Mouse (Mus musculus) spleen, postnatal 14 days (tissue): ENCODE results near the gene Nxn.

ENCODE experiments used
- DNase-seq, 2 experiments: peaks; one replicate each; pipeline ENCODE4 v3.0.0; 2021 to 2022; ENCODE audit warnings: low spot score in 2 of 2

The Nxn gene

DNA sequence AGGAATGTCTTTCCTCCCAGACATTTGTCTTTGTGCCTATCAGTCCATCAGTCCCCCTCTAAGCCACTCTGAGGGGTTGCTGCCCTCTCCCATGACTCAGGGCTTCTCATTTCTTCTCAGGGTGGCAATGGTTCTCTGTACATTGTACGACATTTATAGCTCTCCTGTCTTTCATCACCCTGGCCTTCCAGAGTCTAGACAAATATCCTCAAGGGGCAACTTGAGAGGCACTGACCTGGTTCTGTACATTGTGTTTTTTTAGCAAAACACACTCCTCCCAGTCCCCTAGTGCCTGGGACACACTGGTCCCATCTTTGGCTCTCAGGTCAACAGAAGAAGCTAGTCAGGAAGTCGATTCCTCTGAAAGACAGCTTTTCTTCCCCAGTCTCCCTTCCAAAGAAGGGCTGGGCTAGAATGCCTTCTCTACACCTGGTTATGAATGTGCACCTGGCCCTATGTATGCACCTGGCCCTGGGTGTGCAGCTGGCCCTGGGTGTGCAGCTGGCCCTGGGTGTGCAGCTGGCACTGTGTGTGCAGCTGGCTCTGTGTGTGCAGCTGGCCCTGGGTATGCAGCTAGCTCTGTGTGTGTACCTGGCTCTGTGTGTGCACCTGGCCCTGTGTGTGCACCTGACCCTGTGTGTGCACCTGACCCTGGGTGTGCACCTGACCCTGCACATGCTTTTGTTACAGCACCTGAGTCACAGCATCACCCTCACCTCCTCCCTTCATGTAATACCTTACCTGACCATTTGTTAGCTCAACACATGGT is 70.2 kb downstream of the Nxn start:
- no peak for DNase-seq

DNA sequence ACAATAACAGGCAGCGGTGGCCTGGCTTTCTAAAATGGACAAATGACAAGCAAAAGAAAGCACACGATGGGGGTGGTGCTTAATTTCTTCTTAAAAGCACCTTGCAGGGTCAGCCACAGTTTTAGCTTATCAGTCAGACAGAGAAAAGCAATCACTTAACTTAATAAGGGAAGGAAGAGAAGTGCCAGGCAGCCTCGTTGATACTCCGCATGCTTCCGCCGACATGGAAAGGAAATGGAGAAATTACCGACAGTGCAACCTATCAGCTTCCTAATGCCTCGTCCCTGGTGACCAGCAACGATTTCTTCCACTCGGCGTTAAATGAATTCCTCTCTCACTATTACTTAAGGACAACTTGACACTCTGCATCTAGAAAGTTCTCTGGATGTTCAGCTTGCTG is 70.9 kb downstream of the Nxn start:
- DNase-seq = no peak

DNA sequence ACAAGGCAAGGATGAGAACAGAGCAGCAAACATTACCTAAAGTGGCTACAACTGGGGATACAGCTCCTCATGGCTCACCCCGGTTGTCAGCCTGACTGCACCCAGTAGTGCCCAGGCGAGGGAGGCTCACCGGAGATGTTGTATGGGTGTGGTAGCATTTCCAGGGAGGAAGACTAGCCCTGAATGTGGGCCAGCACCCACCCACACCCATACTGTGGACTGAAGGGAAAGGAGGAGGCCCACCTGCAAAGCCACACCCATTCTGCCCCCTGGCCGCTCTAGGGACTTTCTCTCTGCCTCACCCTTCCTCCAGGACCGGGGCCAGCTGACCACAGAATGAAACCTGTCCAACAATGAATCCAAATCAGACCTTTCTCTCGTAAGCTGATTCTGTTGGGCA is 72.3 kb downstream of the Nxn start:
- no peak for DNase-seq

DNA sequence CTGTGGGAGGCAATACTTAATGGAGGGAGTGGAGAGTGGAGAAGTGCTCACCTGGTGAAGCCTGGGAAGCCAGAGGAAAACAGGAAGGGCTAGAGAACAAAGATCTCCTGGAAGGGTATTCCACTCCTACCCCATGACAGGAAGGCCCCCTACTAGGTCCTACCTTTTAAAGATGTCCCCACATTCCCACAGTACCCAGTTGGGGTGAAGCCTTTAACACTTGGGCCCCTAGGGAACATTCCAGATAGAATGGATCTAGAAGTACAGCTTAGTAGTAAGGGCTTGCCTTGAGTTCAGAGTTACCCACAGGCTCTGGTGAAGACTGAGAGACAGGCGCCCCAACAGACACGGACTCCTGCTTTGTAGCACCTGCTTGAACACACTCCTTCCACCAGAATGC is 72.9 kb downstream of the Nxn start:
- no peak for DNase-seq

DNA sequence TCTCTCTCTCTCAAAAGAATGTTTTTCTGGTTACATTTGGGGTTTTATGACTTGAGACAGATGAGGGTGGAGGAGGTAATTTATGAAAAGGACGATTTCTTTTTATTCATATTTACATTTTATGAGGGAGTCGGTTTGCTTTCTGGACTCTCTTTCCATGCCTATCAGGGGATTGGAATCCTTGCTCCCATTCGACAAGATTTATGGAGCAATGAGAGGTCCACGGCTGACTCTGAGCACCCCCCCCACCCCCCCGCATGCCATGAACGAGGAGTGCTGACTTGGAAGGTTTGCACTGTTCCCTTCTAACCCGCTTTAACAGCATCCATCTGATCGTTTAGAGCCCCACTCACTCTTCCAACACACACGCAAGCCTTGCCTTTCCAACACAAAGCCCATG is 74.1 kb downstream of the Nxn start:
- DNase-seq = no peak

DNA sequence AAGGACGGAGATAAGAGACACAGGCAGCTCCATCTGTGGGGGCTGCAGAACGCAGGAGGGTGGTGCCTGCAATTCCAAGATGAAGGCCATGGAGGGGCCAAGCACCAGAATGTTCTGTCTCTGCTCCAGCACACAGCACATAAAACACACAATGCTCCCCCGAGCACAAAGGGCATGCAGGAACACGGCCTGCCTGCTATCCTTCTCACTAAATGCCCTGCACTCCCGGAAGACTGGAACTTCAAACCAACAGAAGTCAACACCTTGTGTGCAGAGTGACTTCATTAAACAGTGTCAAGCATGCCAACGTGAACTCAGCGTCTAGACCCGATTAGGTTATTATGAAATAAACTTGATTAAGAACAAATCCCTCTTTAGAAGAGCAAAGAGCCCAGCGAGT is 74.7 kb downstream of the Nxn start:
- no peak for DNase-seq

DNA sequence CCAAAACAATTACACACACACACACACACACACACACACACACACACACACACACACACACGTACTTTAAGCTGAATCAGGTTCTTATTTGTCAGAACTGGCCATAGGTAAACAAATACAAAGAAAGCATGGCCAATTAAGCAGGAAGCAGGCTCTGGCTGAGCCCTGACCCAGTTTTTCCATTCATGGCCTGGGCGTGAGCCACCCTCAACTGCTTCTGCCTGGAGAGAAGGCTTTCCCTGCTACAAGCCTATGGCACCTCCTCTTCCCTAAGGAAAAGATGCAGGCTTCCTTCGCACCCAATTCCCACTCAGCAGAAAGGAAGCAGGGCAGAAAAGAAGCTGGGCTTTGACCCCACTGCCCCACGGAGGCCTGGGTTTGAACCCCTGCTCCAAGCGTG is 76.0 kb downstream of the Nxn start:
- no peak for DNase-seq

DNA sequence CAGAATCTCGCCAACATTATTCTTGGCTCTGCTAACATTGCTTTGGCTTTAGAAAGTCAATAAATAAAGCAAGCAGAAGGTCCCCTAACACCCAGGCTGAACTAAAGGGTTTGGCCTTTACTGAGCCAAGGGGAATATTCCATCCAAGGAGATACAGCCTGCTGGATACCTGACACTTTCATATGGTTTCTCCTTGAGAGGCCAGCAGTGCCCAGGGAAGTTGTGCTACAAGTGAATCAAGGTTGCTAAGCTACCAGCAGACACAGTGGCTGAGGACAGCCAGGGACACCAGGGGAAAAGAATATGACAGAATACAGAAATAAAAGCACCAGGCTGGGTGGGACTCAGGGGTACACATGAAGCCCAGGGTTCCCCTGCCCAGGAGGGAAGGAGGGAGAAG is 76.9 kb downstream of the Nxn start:
- DNase-seq = no peak

DNA sequence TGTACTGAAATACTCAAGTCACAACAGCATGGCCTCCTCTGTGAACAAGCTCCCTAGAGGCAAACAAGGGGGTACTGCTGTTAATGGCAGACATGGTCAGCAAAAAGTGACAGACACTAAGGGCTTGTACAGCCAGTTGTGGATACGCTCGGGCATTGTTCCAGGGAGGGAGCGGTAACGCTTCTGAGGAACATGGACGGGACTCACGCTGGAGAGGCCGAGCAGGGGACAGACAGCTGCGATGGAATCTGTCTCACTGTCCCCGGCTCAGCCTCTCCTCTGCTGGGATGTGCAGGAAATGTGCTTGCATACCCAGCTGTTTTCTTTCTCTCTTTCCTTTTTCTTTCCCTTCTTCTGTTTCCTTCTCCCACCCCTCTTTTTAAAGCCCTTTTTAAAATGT is 78.5 kb downstream of the Nxn start:
- no peak for DNase-seq

DNA sequence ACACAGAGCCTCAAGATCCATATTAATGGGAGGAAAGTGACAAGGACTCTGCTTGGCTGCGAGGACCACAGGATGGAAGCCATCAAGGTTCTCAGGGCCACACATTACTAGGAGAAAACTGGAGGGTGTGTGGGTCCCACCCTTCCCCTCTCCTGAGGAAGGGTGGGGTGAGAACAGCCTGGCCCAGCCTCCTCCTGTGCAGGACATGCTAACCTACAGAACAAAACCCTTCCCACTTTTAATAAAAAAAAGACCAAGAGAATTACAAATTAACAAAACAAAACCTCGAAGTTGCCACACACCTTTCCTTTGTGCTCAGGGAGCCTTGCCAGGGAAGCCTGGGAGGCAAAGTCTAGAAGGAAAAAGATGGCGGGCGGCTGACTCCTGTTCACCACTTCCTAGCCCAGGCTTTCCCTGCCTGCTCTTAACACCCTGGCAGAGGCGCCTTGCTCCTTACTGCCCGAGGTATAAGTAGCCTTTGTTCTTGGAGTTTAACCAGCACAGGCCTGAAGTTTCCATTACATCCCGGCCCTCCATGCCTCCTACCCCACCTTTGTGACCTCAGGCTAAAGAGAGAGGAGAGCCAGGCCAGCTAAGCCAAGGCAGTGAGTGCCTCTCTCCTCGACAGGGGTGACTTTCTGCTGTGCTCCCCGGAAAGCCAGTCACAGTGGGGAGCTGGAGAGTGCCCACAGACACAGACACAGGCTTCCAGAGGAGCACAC is 79.1 kb downstream of the Nxn start:
- no peak for DNase-seq

DNA sequence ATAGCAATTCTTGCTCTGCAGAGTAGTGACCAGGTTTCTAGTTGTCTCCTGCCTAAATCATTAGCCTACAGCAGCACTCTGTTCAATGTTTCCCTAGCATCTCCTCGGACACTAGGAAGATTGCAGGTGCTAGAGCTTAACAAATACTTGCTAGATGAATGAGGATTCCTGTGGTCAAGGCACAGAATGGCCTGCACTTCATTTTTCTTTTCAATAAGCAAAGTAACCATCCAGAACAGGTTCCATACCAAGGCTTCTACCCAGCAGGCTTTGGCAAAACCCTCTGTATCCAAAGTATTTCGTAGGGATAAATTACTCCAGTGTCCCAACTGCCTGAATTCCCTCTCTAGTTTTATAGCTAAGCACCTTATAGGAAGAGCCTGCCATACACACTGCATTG is 81.0 kb downstream of the Nxn start:
- no peak for DNase-seq

DNA sequence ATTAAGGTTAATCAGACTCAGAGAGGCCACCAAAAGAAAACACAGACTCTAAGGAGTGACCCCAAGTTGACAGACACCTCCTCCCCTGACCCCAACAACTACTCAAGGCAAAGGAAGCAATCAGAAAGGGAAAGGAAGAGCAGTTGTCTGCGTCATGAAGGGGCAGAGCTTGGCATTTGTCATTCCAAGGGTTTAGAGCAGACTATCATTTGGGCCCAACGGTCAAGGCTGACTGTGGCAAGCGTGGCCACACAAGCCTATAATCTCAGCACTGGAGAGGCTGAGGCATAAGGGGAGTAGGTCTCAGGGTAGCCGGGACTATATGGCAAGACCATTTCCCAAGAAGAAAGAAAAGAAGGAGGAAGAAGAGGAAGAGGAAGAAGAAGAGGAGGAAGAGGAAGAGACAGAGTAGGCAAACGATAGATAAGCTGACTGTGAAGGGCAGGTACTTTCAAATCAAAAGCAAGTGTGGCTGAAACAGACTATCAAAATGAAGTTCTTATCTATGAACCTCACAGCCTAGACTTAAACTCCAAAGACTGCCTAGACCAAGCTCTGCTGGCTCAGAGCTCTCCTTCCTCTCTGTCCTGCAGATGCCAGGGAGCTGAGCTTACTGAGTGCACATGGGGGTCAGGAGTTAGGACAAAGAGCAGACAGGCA is 83.0 kb downstream of the Nxn start:
- no peak for DNase-seq

DNA sequence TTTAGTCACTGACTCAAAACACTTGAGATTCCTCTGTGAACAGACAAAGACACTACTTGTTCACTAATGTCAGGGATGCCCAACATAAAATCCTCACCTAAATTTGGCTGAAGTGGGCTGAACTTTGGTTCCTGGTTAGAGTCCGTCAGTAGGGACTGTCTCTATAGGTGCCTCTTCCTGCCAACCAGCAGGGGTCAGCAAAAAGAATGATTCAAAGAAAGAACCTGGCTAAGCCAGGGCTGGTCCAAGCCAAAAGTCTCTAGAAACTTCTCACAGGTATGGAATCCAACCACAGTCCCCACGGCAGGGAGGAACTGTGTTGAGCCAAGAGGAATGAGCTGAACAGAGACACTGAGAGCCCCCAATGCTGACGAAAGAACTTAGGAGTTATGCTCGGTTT is 84.2 kb downstream of the Nxn start:
- no peak for DNase-seq

DNA sequence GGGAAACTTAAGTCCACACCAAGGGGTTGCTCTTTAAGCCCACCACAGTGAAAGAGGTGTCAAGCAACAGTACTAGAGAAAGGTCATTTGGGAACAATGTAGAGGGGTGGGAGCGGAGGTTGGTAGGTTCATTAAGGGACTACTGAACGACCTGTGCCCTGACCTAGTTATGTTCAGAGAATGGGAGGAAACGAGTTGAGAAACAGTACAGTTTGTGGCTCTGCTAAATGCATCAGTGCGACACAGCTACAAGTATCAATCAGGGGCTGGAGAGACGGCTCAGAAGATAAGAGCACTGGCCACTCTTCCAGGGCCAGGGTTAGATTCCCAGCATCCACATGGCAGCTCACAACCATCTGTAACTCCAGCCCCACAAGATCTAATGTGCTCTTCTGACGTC is 84.8 kb downstream of the Nxn start:
- no peak for DNase-seq

DNA sequence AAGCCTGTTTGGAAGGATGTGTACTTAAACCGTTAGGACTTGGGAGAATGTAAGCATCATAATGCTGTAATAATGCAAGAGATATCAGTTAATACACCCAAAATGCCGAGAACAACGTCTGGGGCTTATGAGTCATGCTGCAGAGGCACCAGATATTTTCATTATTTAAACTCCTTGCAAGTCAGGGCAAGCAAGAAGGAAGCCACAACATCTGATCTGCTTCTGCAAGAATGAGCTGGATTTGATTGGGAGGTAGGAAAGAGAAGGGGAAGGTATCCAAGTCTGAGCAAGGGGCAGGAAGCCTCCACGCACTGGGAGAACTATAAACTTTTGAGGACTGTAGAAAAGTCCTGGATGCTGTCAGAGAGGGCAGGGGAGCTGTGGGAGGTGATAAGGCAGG is 86.1 kb downstream of the Nxn start:
- DNase-seq = no peak

DNA sequence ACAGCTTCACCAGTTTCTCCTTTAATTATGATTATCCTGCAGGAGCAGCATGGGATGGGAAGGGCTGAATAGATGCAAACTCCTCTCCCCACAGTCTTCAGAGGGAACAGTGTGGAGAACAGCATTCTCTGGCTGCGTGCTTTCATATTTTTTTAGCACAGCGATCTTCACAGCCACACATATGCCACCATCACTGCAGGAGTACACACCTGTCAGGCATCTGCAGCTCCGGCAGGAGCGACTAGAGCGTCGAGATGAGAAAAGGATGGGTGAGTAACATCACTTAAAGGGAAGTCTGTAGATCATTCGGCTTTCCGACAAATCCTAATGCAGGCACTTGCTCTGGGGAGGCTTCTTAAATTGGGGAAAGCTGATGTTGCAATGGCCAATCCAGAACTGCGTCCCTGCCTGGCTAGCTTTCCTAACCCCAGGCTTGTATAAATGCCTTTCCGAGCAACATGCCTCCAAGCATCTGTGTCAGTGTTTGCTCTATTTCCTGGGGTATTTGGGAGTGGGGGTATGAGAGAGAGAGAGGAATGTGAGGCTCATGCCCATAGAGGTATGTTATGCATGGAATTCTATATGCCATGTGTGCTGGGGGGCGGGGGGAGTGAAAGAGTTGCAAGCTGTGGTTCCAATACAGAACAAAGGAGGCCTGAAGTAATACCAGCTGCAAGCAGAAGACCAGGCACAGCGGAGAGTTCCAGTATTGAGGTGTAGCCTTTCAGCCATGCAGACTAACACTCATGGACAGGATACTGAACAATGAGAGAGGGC is 87.5 kb downstream of the Nxn start:
- DNase-seq = no peak

DNA sequence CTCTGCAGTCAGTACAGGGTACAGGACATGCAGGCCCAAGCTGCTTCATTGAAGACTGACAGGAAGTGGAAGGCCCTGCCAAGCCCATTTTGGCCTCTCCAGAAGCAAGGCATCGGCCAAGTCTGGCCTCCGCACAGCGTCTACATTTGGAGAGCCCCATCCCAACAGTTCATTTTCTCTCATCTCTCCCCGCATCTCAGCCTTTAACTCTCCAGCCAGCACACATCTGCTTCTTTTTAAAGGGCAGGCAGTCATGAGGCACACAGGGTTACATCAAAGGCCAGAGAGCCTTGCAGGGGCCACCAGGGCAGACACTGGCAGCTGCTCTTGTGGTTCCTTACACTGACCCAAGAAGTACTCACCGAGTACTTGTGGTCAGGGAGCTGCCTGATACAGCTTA is 89.1 kb downstream of the Nxn start:
- DNase-seq = no peak

DNA sequence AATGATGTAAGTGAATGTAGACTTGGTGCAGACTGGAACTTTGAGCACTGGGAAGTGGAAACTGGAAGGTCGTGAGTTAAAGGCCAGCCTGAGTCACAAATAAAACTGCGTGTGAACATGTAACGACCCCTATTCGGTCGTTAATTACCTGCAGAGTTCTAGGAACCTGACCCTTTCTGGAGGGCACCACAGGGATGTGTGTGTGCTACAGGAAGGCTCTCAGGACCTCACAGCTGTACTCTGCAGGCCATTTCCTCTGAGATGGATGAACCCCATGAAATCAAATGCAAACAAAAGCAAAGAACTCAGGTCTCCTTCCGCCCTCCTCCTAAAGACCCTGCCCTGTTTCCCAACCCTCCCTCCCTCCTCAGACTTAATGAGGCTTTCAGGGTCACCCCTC is 89.9 kb downstream of the Nxn start:
- DNase-seq = no peak

DNA sequence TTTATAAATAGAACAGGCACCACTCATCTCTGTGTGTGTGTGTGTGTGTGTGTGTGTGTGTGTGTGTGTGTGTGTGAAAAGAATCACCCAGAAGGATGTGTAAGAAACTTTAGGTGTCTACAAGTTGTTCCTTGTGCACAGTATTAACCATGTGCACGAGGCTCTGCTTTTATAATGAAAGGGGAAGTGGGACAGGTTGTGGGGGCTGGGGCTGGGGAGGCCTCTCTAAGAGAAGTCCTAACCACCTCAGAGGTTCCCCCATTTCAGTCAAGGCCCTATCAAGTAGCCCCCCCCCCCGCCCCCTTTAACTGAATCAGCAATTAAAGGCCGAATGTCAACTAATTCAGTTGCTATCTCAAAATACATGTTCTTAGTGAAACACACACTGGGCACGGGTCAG is 92.2 kb downstream of the Nxn start:
- DNase-seq = no peak

DNA sequence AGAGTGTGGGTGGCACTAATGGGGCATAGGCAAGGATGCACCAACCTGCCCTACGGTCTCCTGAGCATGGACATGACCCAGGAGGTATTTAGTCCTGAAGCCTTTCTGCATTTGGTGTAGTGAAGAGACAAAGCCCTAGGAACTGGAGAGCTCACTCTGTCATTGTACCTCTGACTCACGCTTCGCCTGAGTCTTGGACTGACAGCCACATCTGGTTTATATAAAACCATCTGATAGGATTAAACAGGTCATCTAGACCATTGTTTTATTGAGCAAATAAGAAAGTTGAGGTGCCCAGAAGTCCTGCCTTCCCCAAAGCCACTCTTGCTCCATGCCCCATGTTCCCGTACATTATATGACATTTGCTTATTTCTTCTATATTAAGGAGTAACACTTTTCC is 93.4 kb downstream of the Nxn start:
- no peak for DNase-seq

DNA sequence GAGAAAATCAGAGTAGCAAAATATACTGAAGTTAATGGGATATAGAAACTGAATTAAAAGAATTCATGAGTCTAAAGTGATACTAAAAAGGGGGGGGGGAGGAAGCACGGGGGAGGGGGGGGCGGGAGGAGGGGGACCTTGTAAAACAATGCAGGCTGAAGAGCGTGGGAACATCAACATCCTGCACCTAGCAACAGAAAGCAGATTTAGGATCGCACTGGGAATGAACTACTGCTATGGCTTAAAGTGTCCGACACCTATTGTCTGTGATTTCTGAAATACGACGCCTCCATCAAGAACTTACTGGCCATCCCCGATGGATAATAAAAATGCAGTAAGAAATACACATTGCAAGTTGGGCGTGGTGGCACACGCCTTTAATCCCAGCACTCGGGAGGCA is 95.6 kb downstream of the Nxn start:
- DNase-seq = no peak

DNA sequence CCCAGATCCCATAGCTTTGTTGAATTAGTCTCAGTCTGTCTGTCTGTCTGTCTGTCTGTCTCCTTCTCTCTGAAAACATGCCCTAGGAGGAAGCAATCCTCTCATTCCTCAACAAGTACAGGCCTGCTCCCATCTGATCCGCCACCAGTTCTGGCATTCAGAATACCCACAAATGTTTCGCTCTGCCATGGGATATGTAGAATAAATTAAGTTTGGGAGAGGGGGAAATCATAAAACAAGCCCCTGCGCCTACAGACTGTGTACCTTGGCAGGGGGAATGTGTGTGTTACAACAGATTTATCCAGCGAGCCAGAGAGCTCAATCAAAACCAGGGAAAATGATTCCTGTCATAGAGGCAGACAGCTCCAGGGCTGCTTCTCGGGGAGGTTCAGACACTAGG is 98.1 kb downstream of the Nxn start:
- DNase-seq = no peak
